Mouse (Mus musculus) lung, postnatal 0 days (tissue): Measurements from ENCODE around the gene Zbtb42.

Source experiments
- CTCF ChIP-seq: IDR thresholded peaks from 2 replicates; pipeline ENCODE4 v1.5.1; 2016; ENCODE audit warnings: antibody characterized with exemption, mild to moderate bottlenecking
- EP300 ChIP-seq: IDR thresholded peaks from 2 replicates; pipeline ENCODE4 v1.6.1; 2016; ENCODE audit warnings: antibody characterized with exemption, mild to moderate bottlenecking, control low read depth

DNA sequence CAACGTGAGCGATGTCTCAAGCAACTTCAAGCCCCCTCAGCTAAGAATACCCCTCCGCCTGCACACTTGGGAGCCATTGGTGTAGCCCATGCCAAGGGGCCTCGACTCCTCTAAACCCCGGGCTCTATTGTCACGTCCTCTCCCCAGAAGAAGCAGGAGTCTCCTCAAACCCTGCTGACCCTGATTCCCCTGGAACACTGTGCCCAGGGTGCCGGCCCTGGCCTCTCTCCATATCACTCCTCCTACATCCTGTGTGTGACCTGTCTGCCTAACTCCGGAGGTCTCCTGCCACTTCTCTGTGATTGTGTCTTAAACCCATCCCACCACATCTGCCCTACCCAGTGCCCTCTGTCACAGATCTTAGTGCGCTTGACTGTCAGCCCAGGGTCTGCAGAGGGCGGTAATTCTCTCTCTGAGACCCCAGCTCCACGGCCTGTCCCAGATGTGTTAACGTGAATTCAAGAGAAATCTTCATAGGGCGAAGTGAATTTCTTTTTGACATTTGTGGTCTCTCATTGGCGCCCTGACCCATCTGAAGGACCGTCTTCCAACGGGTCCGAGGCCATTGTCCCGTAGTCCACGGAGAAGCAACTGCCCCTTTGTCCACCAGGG, 579 bp upstream of the Zbtb42 start:
- peak; percentile 61 for TF ChIP-seq CTCF
- TF ChIP-seq EP300: no peak
